Mouse (Mus musculus) liver, embryonic 14.5 days (tissue): ENCODE data around the gene Plcb4. TPM values are rescaled to one million over a fixed set of nuclear protein-coding genes. Genes with fewer than 3 reads are reported as not detected.

ENCODE experiments used
- ATAC-seq: fragments of 200-750 bp; cut with Nextera tagmentation; 2 replicates; pipeline ENCODE4 v1.8.0; 2017; ENCODE audit warnings: moderate number of reproducible peaks, mild to moderate bottlenecking, moderate library complexity; ENCODE audit not compliant: insufficient read depth
- DNase-seq, 3 experiments: peaks; one replicate each; pipeline ENCODE4 v3.0.0-alpha.2; 2012 to 2013; ENCODE audit warnings: low read depth in 3 of 3, low spot score in 3 of 3
- H3K27ac ChIP-seq: fragments of 300-500 bp; sonication (generic); 2 replicates; pipeline ENCODE4 v1.5.1; 2014; ENCODE audit warnings: moderate library complexity, mild to moderate bottlenecking, control low read depth, inconsistent platforms
- H3K27me3 ChIP-seq: fragments of 300-500 bp; sonication (generic); 2 replicates; pipeline ENCODE4 v1.6.1; 2014; ENCODE audit warnings: mild to moderate bottlenecking, low read length, moderate library complexity; ENCODE audit not compliant: control insufficient read depth, insufficient read depth
- H3K36me3 ChIP-seq: fragments of 300-500 bp; sonication (generic); replicated peaks from 2 replicates; pipeline ENCODE4 v1.6.1; 2014; ENCODE audit warnings: low read depth; ENCODE audit not compliant: control insufficient read depth, insufficient read depth
- H3K4me1 ChIP-seq, 2 experiments: fragments of 200-500 bp in 1 of 2; fragments of 300-500 bp in 1 of 2; sonication (generic) in 1 of 2; replicated peaks; 2 replicates each; pipeline ENCODE4 v1.6.1; 2012 to 2014; ENCODE audit warnings: antibody characterized with exemption in 1 of 2, inconsistent platforms in 1 of 2, low read length in 1 of 2; ENCODE audit not compliant: control insufficient read depth in 2 of 2, insufficient read depth in 2 of 2
- H3K4me2 ChIP-seq: fragments of 300-500 bp; sonication (generic); 2 replicates; pipeline ENCODE4 v1.6.1; 2014; ENCODE audit warnings: low read depth, mild to moderate bottlenecking, control low read depth, moderate library complexity
- H3K4me3 ChIP-seq, 2 experiments: fragments of 200-500 bp in 1 of 2; fragments of 300-500 bp in 1 of 2; sonication (generic) in 1 of 2; 2 replicates each; pipeline ENCODE4 v1.5.1; 2012 to 2014; ENCODE audit warnings: low read depth in 2 of 2, low read length in 2 of 2, mild to moderate bottlenecking in 2 of 2, control low read depth in 1 of 2, inconsistent platforms in 1 of 2, moderate library complexity in 1 of 2; ENCODE audit not compliant: insufficient read depth in 1 of 2
- H3K9ac ChIP-seq: fragments of 300-500 bp; sonication (generic); replicated peaks from 2 replicates; pipeline ENCODE4 v1.6.1; 2014; ENCODE audit warnings: mild to moderate bottlenecking, control low read depth, moderate library complexity
- H3K9me3 ChIP-seq: fragments of 300-500 bp; sonication (generic); 2 replicates; pipeline ENCODE4 v1.6.1; 2016; ENCODE audit warnings: low read length, mixed read lengths; ENCODE audit not compliant: control insufficient read depth
- CTCF ChIP-seq: IDR thresholded peaks from 2 replicates; pipeline ENCODE4 v1.5.1; 2016; ENCODE audit warnings: antibody characterized with exemption, low read depth, control low read depth
- EP300 ChIP-seq: IDR thresholded peaks from 2 replicates; pipeline ENCODE4 v1.6.1; 2016; ENCODE audit warnings: antibody characterized with exemption, low read depth
- WGBS: fragments of 180-500 bp; shearing (Covaris S2); extraction: QIAGEN DNeasy Blood & Tissue Kit; methylation state at CpG from one replicate; pipeline ENCODE4 v1.1.7; 2014; ENCODE audit not compliant: insufficient replicate concordance; 5-methylcytosine and 5-hydroxymethylcytosine counted together
- polyA plus RNA-seq, 2 experiments: library from polyadenylated mRNA; depleted of rRNA in 1 of 2; stranded (reverse) in 1 of 2; unstranded in 1 of 2; fragments of >200 nt; fragmentation: Nextera tagmentation in 1 of 2; extraction: Ambion mirVana in 1 of 2; gene quantifications; 2 replicates each; pipeline versions ENCODE4 v1.2.1 to v1.2.3; 2012 to 2014

Gene Plcb4
- polyA plus RNA-seq, 2 experiments: 1.9 to 2.3 TPM

DNA sequence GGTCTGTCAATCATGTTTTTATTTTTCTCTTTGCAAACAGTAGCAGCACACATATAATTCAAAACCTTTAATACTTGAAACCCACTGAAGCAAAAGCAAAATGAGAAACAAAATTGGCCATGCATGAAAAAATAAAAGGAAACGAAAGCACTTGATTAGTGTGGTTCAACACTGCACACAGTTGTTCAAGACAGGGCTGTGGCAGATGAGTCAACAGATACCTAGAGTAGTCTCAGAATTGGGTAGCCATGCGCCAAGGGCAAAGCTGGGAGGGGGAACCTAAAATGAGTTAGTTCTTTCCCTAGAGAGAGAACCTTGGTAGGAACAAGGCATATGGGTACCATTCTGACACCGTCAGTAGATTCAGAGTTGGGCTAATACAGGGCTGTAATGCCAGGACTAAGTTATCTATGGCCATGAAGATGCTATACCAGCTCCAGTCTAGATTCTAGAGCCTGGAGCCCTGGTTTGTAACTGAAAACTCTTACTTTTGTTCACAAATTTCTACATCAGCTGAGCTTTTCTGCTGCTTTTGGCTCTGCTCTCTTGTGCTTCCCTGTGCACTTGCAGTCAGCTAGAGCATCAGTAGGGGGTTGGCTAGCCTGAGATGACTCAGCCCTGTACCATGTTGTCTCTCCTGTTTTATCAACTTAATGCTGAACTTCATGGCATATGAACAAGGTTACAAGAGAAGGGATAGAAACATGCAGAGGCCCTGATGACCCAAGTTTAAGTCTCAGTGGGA is 168.0 kb downstream of the Plcb4 start:
- 58% methylated on average over 3 of the region's 3 CpGs for WGBS
- Histone ChIP-seq H3K36me3 (no peaks in the 10 kb centered on the region), H3K27ac (no peak overlapping the region), H3K4me3 (no peak overlapping the region), H3K9ac (no peak overlapping the region), H3K4me2 (no peak overlapping the region), H3K4me1 (no peaks in the 10 kb centered on the region), H3K27me3 (no peaks in the 10 kb centered on the region), H3K9me3 (no peaks in the 10 kb centered on the region)
- ATAC-seq: no peak
- TF ChIP-seq CTCF: no peak
- no peak for TF ChIP-seq EP300
- DNase-seq: no peak

DNA sequence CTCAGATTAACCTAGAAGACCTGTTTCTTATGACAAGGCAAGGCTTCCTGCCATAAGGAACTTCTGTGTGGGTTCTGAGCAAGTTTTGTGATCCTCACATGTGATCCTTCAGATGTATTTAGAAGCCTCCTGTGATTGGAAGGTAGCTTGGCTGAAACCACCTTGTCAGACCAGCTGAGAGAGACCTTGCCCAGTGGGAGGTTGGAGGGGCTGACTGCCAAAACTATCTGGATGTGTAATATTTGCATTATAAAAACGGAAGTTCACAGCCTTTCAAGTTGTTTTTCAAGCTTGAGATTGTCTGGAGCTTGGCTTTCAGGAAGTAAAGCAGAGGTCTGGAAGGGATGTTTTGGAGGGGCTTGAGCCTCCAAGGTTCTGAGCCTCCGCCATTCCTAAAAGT is 169.6 kb downstream of the Plcb4 start:
- H3K36me3 ChIP-seq: no peaks in the 10 kb centered on the region
- 60% methylated on average over 2 of the region's 2 CpGs for WGBS
- no peak overlapping the region for H3K9ac ChIP-seq
- TF ChIP-seq EP300 (no peak), CTCF (no peak)
- no peak overlapping the region for H3K4me3 ChIP-seq
- H3K4me1 ChIP-seq: no peaks in the 10 kb centered on the region
- no peaks in the 10 kb centered on the region for H3K27me3 ChIP-seq
- H3K27ac ChIP-seq: no peak overlapping the region
- no peaks in the 10 kb centered on the region for H3K9me3 ChIP-seq
- H3K4me2 ChIP-seq: no peak overlapping the region
- DNase-seq (no peak), ATAC-seq (no peak)

DNA sequence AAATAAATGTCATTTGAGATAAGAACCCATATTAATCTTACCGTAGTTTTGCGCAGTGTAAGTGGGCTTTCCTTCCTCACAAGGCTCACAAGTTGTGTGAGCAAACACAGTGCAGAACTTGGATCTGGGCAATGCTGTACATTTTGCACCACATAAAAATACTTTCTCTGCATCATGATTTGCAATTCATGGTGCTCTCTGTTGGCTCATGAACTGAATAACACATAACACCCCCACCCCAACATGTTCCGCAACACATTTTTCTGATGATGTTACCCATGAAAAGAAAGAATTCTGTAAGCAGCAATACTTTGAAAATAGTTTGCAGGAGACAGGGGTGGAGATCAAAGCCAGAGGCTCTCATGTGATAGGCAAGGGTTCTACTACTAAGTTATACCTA is 174.9 kb downstream of the Plcb4 start:
- DNase-seq: no peak
- no peak for TF ChIP-seq CTCF
- TF ChIP-seq EP300: no peak
- H3K27me3 ChIP-seq: no peaks in the 10 kb centered on the region
- peaks cover 0 to 2% of the 10 kb centered on the region in 2 experiments; a peak in 1 of 4 replicates for H3K4me1 ChIP-seq
- H3K9ac ChIP-seq: no peak overlapping the region
- ATAC-seq: no peak
- WGBS: 82% methylated on average over 3 of the region's 3 CpGs
- H3K4me3 ChIP-seq: no peak overlapping the region
- H3K36me3 ChIP-seq: no peaks in the 10 kb centered on the region
- H3K9me3 ChIP-seq: no peaks in the 10 kb centered on the region
- no peak overlapping the region for H3K4me2 ChIP-seq
- H3K27ac ChIP-seq: no peak overlapping the region

DNA sequence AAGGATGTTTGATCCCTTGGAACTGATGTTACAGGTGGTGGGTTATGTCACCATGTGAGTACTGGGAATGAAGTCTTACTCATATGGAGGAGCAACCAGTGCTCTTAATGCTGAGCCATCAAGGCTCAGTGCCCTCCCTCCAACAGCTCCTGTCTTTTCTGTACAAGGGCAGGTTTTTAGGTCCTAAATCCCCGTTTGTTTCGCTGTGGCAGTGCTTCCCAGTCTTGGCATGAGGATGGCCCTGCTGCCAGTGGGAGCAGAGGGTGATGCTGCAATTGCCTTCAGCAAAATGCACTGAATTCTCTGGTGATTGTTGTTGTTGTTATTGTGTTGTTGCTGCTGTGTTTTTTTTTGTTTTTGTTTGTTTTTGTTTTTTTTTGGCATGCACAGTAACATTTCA is 175.6 kb downstream of the Plcb4 start:
- Histone ChIP-seq H3K9me3 (no peaks in the 10 kb centered on the region), H3K27me3 (no peaks in the 10 kb centered on the region), H3K4me2 (no peak overlapping the region), H3K9ac (no peak overlapping the region), H3K36me3 (no peaks in the 10 kb centered on the region), H3K4me3 (no peak overlapping the region), H3K27ac (no peak overlapping the region), H3K4me1 (peaks cover 0 to 2% of the 10 kb centered on the region in 2 experiments; a peak in 1 of 4 replicates)
- WGBS: 69% methylated on average over 2 of the region's 2 CpGs
- DNase-seq (no peak), ATAC-seq (no peak)
- no peak for TF ChIP-seq EP300
- TF ChIP-seq CTCF: no peak

DNA sequence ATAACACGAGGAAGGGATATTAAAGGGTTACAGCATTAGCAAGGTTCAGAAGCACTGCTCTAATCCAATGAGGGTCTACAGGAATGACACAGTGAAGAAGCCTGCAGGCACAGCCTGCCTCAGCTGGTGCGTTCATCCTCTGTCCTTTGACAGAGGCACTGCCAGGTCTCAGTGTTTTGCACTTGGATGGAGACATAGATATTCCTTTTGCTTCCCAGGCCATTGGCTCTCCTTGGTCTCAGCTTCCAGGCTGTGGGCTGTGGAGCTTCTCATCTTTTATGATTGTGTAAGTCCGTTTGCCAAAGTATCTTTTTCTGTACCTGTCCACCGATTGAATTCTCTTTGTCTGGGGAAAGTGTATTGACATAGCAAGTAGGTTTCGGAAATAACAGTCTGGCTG is 177.1 kb downstream of the Plcb4 start:
- Histone ChIP-seq H3K36me3 (no peaks in the 10 kb centered on the region), H3K27ac (no peak overlapping the region), H3K4me1 (peaks cover 0 to 2% of the 10 kb centered on the region in 2 experiments; a peak in 1 of 4 replicates), H3K4me2 (no peak overlapping the region), H3K4me3 (no peak overlapping the region), H3K27me3 (no peaks in the 10 kb centered on the region), H3K9me3 (no peaks in the 10 kb centered on the region), H3K9ac (no peak overlapping the region)
- TF ChIP-seq EP300: no peak
- no peak for TF ChIP-seq CTCF
- ATAC-seq: no peak
- DNase-seq: no peak
- 62% methylated on average over 5 of the region's 5 CpGs for WGBS
